Mouse (Mus musculus): ENCODE results near the gene Zxdb. TPM values are rescaled to one million over a fixed set of nuclear protein-coding genes. Genes with fewer than 3 reads are reported as not detected.

Gene Zxdb
- polyA plus RNA-seq (2012; rRNA removed) = 3.4 and 3.8 TPM in 2 replicates

GRCm38 (mm10) chrX:94724192-94724971, at the start of gene Zxdb:
TSS of gene Zxdb (plus strand) at chrX:94724569.

Other genes starting within 250 kb of the Zxdb start
- 489 and 528 TPM in 2 replicates for gene Maged1, start 182.4 kb upstream of the Zxdb start, polyA plus RNA-seq (2012; rRNA removed)
- 8.9 and 12.2 TPM in 2 replicates for gene Gspt2, start 88.5 kb upstream of the Zxdb start, polyA plus RNA-seq (2012; rRNA removed)